Mouse (Mus musculus) liver, embryonic 14.5 days (tissue): Measurements from ENCODE around the gene Rsl24d1. TPM values are rescaled to one million over a fixed set of nuclear protein-coding genes. Genes with fewer than 3 reads are reported as not detected.

Experiments used
- ATAC-seq: fragments of 200-750 bp; cut with Nextera tagmentation; 2 replicates; pipeline ENCODE4 v1.8.0; 2017; ENCODE audit warnings: moderate number of reproducible peaks, mild to moderate bottlenecking, moderate library complexity; ENCODE audit not compliant: insufficient read depth
- DNase-seq, 3 experiments: peaks; one replicate each; pipeline ENCODE4 v3.0.0-alpha.2; 2012 to 2013; ENCODE audit warnings: low read depth in 3 of 3, low spot score in 3 of 3
- H3K27ac ChIP-seq: fragments of 300-500 bp; sonication (generic); 2 replicates; pipeline ENCODE4 v1.5.1; 2014; ENCODE audit warnings: moderate library complexity, mild to moderate bottlenecking, control low read depth, inconsistent platforms
- H3K27me3 ChIP-seq: fragments of 300-500 bp; sonication (generic); 2 replicates; pipeline ENCODE4 v1.6.1; 2014; ENCODE audit warnings: mild to moderate bottlenecking, low read length, moderate library complexity; ENCODE audit not compliant: control insufficient read depth, insufficient read depth
- H3K36me3 ChIP-seq: fragments of 300-500 bp; sonication (generic); replicated peaks from 2 replicates; pipeline ENCODE4 v1.6.1; 2014; ENCODE audit warnings: low read depth; ENCODE audit not compliant: control insufficient read depth, insufficient read depth
- H3K4me1 ChIP-seq, 2 experiments: fragments of 200-500 bp in 1 of 2; fragments of 300-500 bp in 1 of 2; sonication (generic) in 1 of 2; replicated peaks; 2 replicates each; pipeline ENCODE4 v1.6.1; 2012 to 2014; ENCODE audit warnings: antibody characterized with exemption in 1 of 2, inconsistent platforms in 1 of 2, low read length in 1 of 2; ENCODE audit not compliant: control insufficient read depth in 2 of 2, insufficient read depth in 2 of 2
- H3K4me2 ChIP-seq: fragments of 300-500 bp; sonication (generic); 2 replicates; pipeline ENCODE4 v1.6.1; 2014; ENCODE audit warnings: low read depth, mild to moderate bottlenecking, control low read depth, moderate library complexity
- H3K4me3 ChIP-seq, 2 experiments: fragments of 200-500 bp in 1 of 2; fragments of 300-500 bp in 1 of 2; sonication (generic) in 1 of 2; 2 replicates each; pipeline ENCODE4 v1.5.1; 2012 to 2014; ENCODE audit warnings: low read depth in 2 of 2, low read length in 2 of 2, mild to moderate bottlenecking in 2 of 2, control low read depth in 1 of 2, inconsistent platforms in 1 of 2, moderate library complexity in 1 of 2; ENCODE audit not compliant: insufficient read depth in 1 of 2
- H3K9ac ChIP-seq: fragments of 300-500 bp; sonication (generic); replicated peaks from 2 replicates; pipeline ENCODE4 v1.6.1; 2014; ENCODE audit warnings: mild to moderate bottlenecking, control low read depth, moderate library complexity
- H3K9me3 ChIP-seq: fragments of 300-500 bp; sonication (generic); 2 replicates; pipeline ENCODE4 v1.6.1; 2016; ENCODE audit warnings: low read length, mixed read lengths; ENCODE audit not compliant: control insufficient read depth
- CTCF ChIP-seq: IDR thresholded peaks from 2 replicates; pipeline ENCODE4 v1.5.1; 2016; ENCODE audit warnings: antibody characterized with exemption, low read depth, control low read depth
- EP300 ChIP-seq: IDR thresholded peaks from 2 replicates; pipeline ENCODE4 v1.6.1; 2016; ENCODE audit warnings: antibody characterized with exemption, low read depth
- WGBS: fragments of 180-500 bp; shearing (Covaris S2); extraction: QIAGEN DNeasy Blood & Tissue Kit; methylation state at CpG from one replicate; pipeline ENCODE4 v1.1.7; 2014; ENCODE audit not compliant: insufficient replicate concordance; 5-methylcytosine and 5-hydroxymethylcytosine counted together
- polyA plus RNA-seq, 2 experiments: library from polyadenylated mRNA; depleted of rRNA in 1 of 2; stranded (reverse) in 1 of 2; unstranded in 1 of 2; fragments of >200 nt; fragmentation: Nextera tagmentation in 1 of 2; extraction: Ambion mirVana in 1 of 2; gene quantifications; 2 replicates each; pipeline versions ENCODE4 v1.2.1 to v1.2.3; 2012 to 2014

The Rsl24d1 gene
- polyA plus RNA-seq, 2 experiments, result 29.7 to 49.5 TPM

DNA sequence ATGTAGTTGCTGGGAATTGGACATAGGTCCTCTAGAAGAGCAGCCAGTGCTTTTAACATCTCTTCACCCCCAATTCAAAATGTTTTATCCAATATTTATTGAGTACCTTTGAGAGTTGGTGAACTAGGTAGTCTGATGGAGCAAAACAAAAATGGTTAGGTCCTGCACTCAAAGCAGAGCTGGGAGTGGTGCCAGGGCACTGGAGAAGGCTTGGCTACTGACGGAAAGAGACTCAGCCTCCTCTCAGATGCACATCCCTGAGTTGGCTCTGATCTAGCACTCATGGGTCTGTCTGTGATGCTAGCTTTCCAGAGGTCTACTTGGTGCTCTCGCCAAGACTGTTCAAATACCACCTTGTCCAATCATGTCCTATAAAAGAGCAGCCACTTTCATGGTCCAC is 15.3 kb upstream of the Rsl24d1 start:
- DNase-seq, result no peak
- Histone ChIP-seq H3K27me3 (peaks cover 4% of the 10 kb centered on the region), H3K4me3 (no peak overlapping the region), H3K27ac (no peak overlapping the region), H3K4me1 (no peaks in the 10 kb centered on the region), H3K9me3 (no peaks in the 10 kb centered on the region), H3K4me2 (no peak overlapping the region), H3K36me3 (no peaks in the 10 kb centered on the region), H3K9ac (no peak overlapping the region)
- TF ChIP-seq CTCF (no peak), EP300 (no peak)
- ATAC-seq, result no peak
- WGBS, result 60% methylated on average over 2 of the region's 2 CpGs

DNA sequence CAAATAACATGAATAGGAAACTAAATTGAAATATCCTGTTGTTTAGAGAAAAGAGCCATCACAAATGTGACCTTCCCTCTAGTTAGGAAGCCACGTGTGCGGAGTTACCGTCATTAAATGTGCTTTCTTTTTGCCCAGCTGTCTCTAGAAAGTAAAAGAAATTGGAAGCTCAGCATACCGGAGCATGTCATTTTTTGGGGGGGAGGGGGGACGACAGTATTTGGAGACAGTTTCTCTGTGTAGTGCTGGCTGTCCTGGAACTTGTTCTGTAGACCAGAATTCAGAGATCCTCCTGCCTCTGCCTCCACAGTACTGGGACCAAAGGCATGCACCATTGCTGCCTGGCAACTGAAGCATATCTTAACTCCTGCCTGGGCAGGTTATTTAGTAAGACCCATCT is 11.7 kb upstream of the Rsl24d1 start, which contains the start of gene Khdc3:
Khdc3 (plus strand) TSS at position 301 of the 400 bp plus-strand sequence.
- DNase-seq, result no peak
- Histone ChIP-seq H3K4me2 (no peak within 1 kb of the TSS), H3K36me3 (no peaks in the 10 kb centered on the region), H3K9me3 (no peaks in the 10 kb centered on the region), H3K9ac (no peak within 1 kb of the TSS), H3K4me1 (no peaks in the 10 kb centered on the region), H3K27ac (no peak within 1 kb of the TSS), H3K27me3 (peaks cover 16% of the 10 kb centered on the region), H3K4me3 (no peak within 1 kb of the TSS)
- no peak for TF ChIP-seq EP300
- TF ChIP-seq CTCF, result no peak
- no peak for ATAC-seq
- WGBS, result 81% methylated on average over 5 of the region's 5 CpGs

GRCm38 (mm10) chr9:73102181-73102580 is 11.0 kb upstream of the Rsl24d1 start, which contains the start of gene Gm20509:
Gene Gm20509 (plus strand): TSS chr9:73102470.
- no peak within 1 kb of the TSS for H3K9ac ChIP-seq
- ATAC-seq (no peak), DNase-seq (no peak)
- H3K9me3 ChIP-seq, result no peaks in the 10 kb centered on the region
- H3K4me1 ChIP-seq, result no peaks in the 10 kb centered on the region
- H3K4me3 ChIP-seq, result peak within 1 kb of the TSS; percentile 8 to 36; a peak in 3 of 4 replicates
- no peaks in the 10 kb centered on the region for H3K36me3 ChIP-seq
- WGBS, result 78% methylated on average over 4 of the region's 4 CpGs
- peak within 1 kb of the TSS; percentile 63 for H3K4me2 ChIP-seq
- TF ChIP-seq CTCF (no peak), EP300 (no peak)
- no peak within 1 kb of the TSS for H3K27ac ChIP-seq
- peaks cover 16% of the 10 kb centered on the region for H3K27me3 ChIP-seq

DNA sequence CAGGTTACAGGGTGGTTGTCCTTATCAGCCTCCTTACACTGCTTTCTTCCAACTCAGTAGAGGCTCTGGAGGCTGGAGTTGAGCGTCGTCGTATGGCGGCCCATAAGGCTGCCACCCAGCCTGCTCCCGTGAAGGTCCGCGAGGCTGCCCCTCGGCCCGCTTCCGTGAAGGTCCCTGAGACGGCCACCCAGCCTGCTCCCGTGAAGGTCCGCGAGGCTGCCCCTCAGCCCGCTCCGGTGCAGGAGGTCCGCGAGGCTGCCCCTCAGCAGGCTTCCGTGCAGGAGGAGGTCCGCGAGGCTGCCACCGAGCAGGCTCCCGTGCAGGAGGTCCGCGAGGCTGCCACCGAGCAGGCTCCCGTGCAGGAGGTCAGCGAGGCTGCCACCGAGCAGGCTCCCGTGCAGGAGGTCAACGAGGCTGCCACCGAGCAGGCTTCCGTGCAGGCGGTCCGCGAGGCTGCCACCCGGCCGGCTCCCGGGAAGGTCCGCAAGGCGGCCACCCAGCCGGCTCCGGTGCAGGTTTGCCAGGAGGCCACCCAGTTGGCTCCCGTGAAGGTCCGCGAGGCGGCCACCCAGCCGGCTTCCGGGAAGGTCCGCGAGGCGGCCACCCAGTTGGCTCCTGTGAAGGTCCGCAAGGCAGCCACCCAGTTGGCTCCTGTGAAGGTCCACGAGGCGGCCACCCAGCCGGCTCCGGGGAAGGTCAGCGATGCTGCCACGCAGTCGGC is 9.9 kb upstream of the Rsl24d1 start:
- 5% methylated on average over 60 of the region's 60 CpGs for WGBS

DNA sequence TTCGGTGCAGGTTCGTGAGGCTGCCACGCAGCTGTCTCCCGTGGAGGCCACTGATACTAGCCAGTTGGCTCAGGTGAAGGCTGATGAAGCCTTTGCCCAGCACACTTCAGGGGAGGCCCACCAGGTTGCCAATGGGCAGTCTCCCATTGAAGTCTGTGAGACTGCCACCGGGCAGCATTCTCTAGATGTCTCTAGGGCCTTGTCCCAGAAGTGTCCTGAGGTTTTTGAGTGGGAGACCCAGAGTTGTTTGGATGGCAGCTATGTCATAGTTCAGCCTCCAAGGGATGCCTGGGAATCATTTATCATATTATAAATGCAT is 9.4 kb upstream of the Rsl24d1 start:
- H3K4me2 ChIP-seq, result peak overlapping the region; percentile 63
- no peaks in the 10 kb centered on the region for H3K4me1 ChIP-seq
- WGBS, result 38% methylated on average over 5 of the region's 5 CpGs
- no peak overlapping the region for H3K27ac ChIP-seq
- peak overlapping the region in 1 of 2 experiments; percentile 36; a peak in 2 of 4 replicates for H3K4me3 ChIP-seq
- no peaks in the 10 kb centered on the region for H3K36me3 ChIP-seq
- H3K27me3 ChIP-seq, result peaks cover 16% of the 10 kb centered on the region
- no peaks in the 10 kb centered on the region for H3K9me3 ChIP-seq
- no peak for ATAC-seq
- no peak overlapping the region for H3K9ac ChIP-seq
- TF ChIP-seq CTCF, result no peak
- no peak for TF ChIP-seq EP300
- DNase-seq, result no peak

More for the DNA sequence above, 9.9 kb upstream of the Rsl24d1 start:
- DNase-seq, result no peak
- no peaks in the 10 kb centered on the region for H3K4me1 ChIP-seq
- H3K27ac ChIP-seq, result no peak overlapping the region
- no peak for ATAC-seq
- no peak overlapping the region for H3K9ac ChIP-seq
- H3K27me3 ChIP-seq, result peaks cover 16% of the 10 kb centered on the region
- no peak for TF ChIP-seq EP300
- TF ChIP-seq CTCF, result no peak
- H3K4me2 ChIP-seq, result peak overlapping the region; percentile 63
- H3K9me3 ChIP-seq, result no peaks in the 10 kb centered on the region
- no peaks in the 10 kb centered on the region for H3K36me3 ChIP-seq
- peak overlapping the region; percentile 8 to 36; a peak in 3 of 4 replicates for H3K4me3 ChIP-seq
